Mouse (Mus musculus): ENCODE measurements around the gene Thra. TPM values are rescaled to one million over a fixed set of nuclear protein-coding genes. Genes with fewer than 3 reads are reported as not detected.
"Not testable (repeated sequence)": the region's sequence is repeated elsewhere in the genome, so short reads cannot be mapped to it uniquely, and the experiment has no call there.

Gene Thra
- polyA plus RNA-seq, 1 experiment from 2014 or later: 24.5 TPM

- not testable (repeated sequence) for DNase-seq (ENCODE audit: low spot score); H3K9me3 ChIP-seq (ENCODE audit: control insufficient read depth, low read length); H3K4me2 ChIP-seq (replicated peaks; ENCODE audit: low read depth); H3K27me3 ChIP-seq (ENCODE audit: control insufficient read depth, insufficient read depth, low read length); ATAC-seq (ENCODE audit: low FRiP score, low TSS enrichment); H3K9ac ChIP-seq (ENCODE audit: low read length); H3K4me3 ChIP-seq (ENCODE audit: low read depth, low read length); H3K4me1 ChIP-seq (replicated peaks; ENCODE audit: control insufficient read depth, insufficient read depth); H3K27ac ChIP-seq (replicated peaks)
- 75% methylated on average over 6 of the region's 6 CpGs for WGBS
- TF ChIP-seq CTCF (IDR thresholded peaks at IDR 0.05; ENCODE audit: low read depth): peak; percentile 64
- H3K36me3 ChIP-seq (ENCODE audit: control insufficient read depth, insufficient read depth, low read length): peaks cover 13% of the 10 kb centered on the region
Measured at GRCm38 (mm10) chr11:98712009-98712408, 28.4 kb upstream of the Thra start.

GRCm38 (mm10) chr11:98713703-98714102 is 26.7 kb upstream of the Thra start:
- Histone ChIP-seq H3K27me3 (ENCODE audit: control insufficient read depth, insufficient read depth, low read length) (no peaks in the 10 kb centered on the region), H3K4me2 (replicated peaks; ENCODE audit: low read depth) (no peak overlapping the region), H3K4me3 (ENCODE audit: low read depth, low read length) (no peak overlapping the region), H3K9me3 (ENCODE audit: control insufficient read depth, low read length) (no peaks in the 10 kb centered on the region), H3K4me1 (replicated peaks; ENCODE audit: control insufficient read depth, insufficient read depth) (0 out of 2 replicates have a peak, but pooled peaks cover 3% of the 10 kb centered on the region), H3K9ac (ENCODE audit: low read length) (no peak overlapping the region), H3K36me3 (ENCODE audit: control insufficient read depth, insufficient read depth, low read length) (peaks cover 16% of the 10 kb centered on the region), H3K27ac (replicated peaks) (no peak overlapping the region)
- no peak for ATAC-seq (ENCODE audit: low FRiP score, low TSS enrichment)
- 80% methylated on average over 12 of the region's 12 CpGs for WGBS
- no peak for TF ChIP-seq CTCF (IDR thresholded peaks at IDR 0.05; ENCODE audit: low read depth)
- no peak for TF ChIP-seq EP300 (optimal IDR thresholded peaks at IDR 0.05)
- no peak for DNase-seq (ENCODE audit: low spot score)

- TF ChIP-seq EP300 (optimal IDR thresholded peaks at IDR 0.05) (no peak), CTCF (IDR thresholded peaks at IDR 0.05; ENCODE audit: low read depth) (no peak)
- Histone ChIP-seq H3K9ac (ENCODE audit: low read length) (no peak overlapping the region), H3K27me3 (ENCODE audit: control insufficient read depth, insufficient read depth, low read length) (no peaks in the 10 kb centered on the region), H3K36me3 (ENCODE audit: control insufficient read depth, insufficient read depth, low read length) (peaks cover 13% of the 10 kb centered on the region), H3K4me2 (replicated peaks; ENCODE audit: low read depth) (no peak overlapping the region), H3K4me1 (replicated peaks; ENCODE audit: control insufficient read depth, insufficient read depth) (no peaks in the 10 kb centered on the region; the same call in 1 of the 2 replicates), H3K4me3 (ENCODE audit: low read depth, low read length) (no peak overlapping the region), H3K27ac (replicated peaks) (no peak overlapping the region), H3K9me3 (ENCODE audit: control insufficient read depth, low read length) (no peaks in the 10 kb centered on the region)
- DNase-seq (ENCODE audit: low spot score) (no peak), ATAC-seq (ENCODE audit: low FRiP score, low TSS enrichment) (no peak)
- WGBS: 96% methylated on average over 9 of the region's 9 CpGs
Measured at GRCm38 (mm10) chr11:98715946-98716345, 24.5 kb upstream of the Thra start.

- WGBS: 16% methylated on average over 13 of the region's 13 CpGs
- DNase-seq (ENCODE audit: low spot score) (peak; percentile 77), ATAC-seq (ENCODE audit: low FRiP score, low TSS enrichment) (peak; percentile 40; the same call in 1 of the 2 replicates)
- Histone ChIP-seq H3K27ac (replicated peaks) (peak overlapping the region; percentile 53; the same call in 1 of the 2 replicates), H3K9ac (ENCODE audit: low read length) (peak overlapping the region; percentile 23; the same call in 1 of the 2 replicates), H3K4me3 (ENCODE audit: low read depth, low read length) (no peak overlapping the region), H3K27me3 (ENCODE audit: control insufficient read depth, insufficient read depth, low read length) (no peaks in the 10 kb centered on the region), H3K9me3 (ENCODE audit: control insufficient read depth, low read length) (no peaks in the 10 kb centered on the region), H3K4me1 (replicated peaks; ENCODE audit: control insufficient read depth, insufficient read depth) (no peaks in the 10 kb centered on the region; the same call in 1 of the 2 replicates), H3K4me2 (replicated peaks; ENCODE audit: low read depth) (no peak overlapping the region; the same call in 1 of the 2 replicates), H3K36me3 (ENCODE audit: control insufficient read depth, insufficient read depth, low read length) (peaks cover 13% of the 10 kb centered on the region)
- TF ChIP-seq EP300 (optimal IDR thresholded peaks at IDR 0.05) (no peak), CTCF (IDR thresholded peaks at IDR 0.05; ENCODE audit: low read depth) (peak; percentile 90)
Measured at GRCm38 (mm10) chr11:98717904-98718303, 22.5 kb upstream of the Thra start.

GRCm38 (mm10) chr11:98720756-98721155 is 19.7 kb upstream of the Thra start:
- H3K4me1 ChIP-seq (replicated peaks; ENCODE audit: control insufficient read depth, insufficient read depth): no peaks in the 10 kb centered on the region; the same call in 1 of the 2 replicates
- H3K4me3 ChIP-seq (ENCODE audit: low read depth, low read length): no peak overlapping the region
- ATAC-seq (ENCODE audit: low FRiP score, low TSS enrichment) (no peak), DNase-seq (ENCODE audit: low spot score) (peak; percentile 19)
- H3K36me3 ChIP-seq (ENCODE audit: control insufficient read depth, insufficient read depth, low read length): peaks cover 10% of the 10 kb centered on the region; the same call in 1 of the 2 replicates
- TF ChIP-seq EP300 (optimal IDR thresholded peaks at IDR 0.05) (no peak), CTCF (IDR thresholded peaks at IDR 0.05; ENCODE audit: low read depth) (no peak)
- H3K4me2 ChIP-seq (replicated peaks; ENCODE audit: low read depth): no peak overlapping the region
- H3K27ac ChIP-seq (replicated peaks): peak overlapping the region; percentile 40; the same call in 1 of the 2 replicates
- H3K9ac ChIP-seq (ENCODE audit: low read length): no peak overlapping the region
- H3K27me3 ChIP-seq (ENCODE audit: control insufficient read depth, insufficient read depth, low read length): no peaks in the 10 kb centered on the region
- no peaks in the 10 kb centered on the region for H3K9me3 ChIP-seq (ENCODE audit: control insufficient read depth, low read length)
- 41% methylated on average over 2 of the region's 2 CpGs for WGBS

- peak overlapping the region; percentile 23; the same call in 1 of the 2 replicates for H3K9ac ChIP-seq (ENCODE audit: low read length)
- no peaks in the 10 kb centered on the region for H3K9me3 ChIP-seq (ENCODE audit: control insufficient read depth, low read length)
- peaks cover 9% of the 10 kb centered on the region; the same call in 1 of the 2 replicates for H3K36me3 ChIP-seq (ENCODE audit: control insufficient read depth, insufficient read depth, low read length)
- H3K27me3 ChIP-seq (ENCODE audit: control insufficient read depth, insufficient read depth, low read length): no peaks in the 10 kb centered on the region
- ATAC-seq (ENCODE audit: low FRiP score, low TSS enrichment) (peak; percentile 53; the same call in 1 of the 2 replicates), DNase-seq (ENCODE audit: low spot score) (peak; percentile 57)
- H3K4me2 ChIP-seq (replicated peaks; ENCODE audit: low read depth): no peak overlapping the region
- H3K4me1 ChIP-seq (replicated peaks; ENCODE audit: control insufficient read depth, insufficient read depth): no peaks in the 10 kb centered on the region; the same call in 1 of the 2 replicates
- WGBS: 46% methylated on average over 24 of the region's 24 CpGs
- TF ChIP-seq EP300 (optimal IDR thresholded peaks at IDR 0.05): no peak
- TF ChIP-seq CTCF (IDR thresholded peaks at IDR 0.05; ENCODE audit: low read depth): peak; percentile 78
- no peak overlapping the region for H3K4me3 ChIP-seq (ENCODE audit: low read depth, low read length)
- H3K27ac ChIP-seq (replicated peaks): peak overlapping the region; percentile 73
Measured at GRCm38 (mm10) chr11:98721458-98722226, 18.8 kb upstream of the Thra start.

Measured in stomach, postnatal 0 days (tissue).